Mouse (Mus musculus) lung, embryonic 15.5 days (tissue): ENCODE results near the gene Atp1a1. TPM values are rescaled to one million over a fixed set of nuclear protein-coding genes. Genes with fewer than 3 reads are reported as not detected.

ENCODE experiments used
- ATAC-seq: fragments of 200-750 bp; cut with Nextera tagmentation; 2 replicates; pipeline ENCODE4 v1.8.0; 2017; ENCODE audit warnings: moderate number of reproducible peaks, borderline replicate concordance; ENCODE audit not compliant: low FRiP score, low TSS enrichment; ENCODE audit errors: extremely low read depth
- H3K27ac ChIP-seq: fragments of 300-500 bp; sonication (generic); 2 replicates; pipeline ENCODE4 v1.5.1; 2015; ENCODE audit warnings: moderate library complexity, mild to moderate bottlenecking, inconsistent platforms
- H3K27me3 ChIP-seq: fragments of 300-500 bp; sonication (generic); 2 replicates; pipeline ENCODE4 v1.6.1; 2015; ENCODE audit warnings: inconsistent platforms
- H3K36me3 ChIP-seq: fragments of 300-500 bp; sonication (generic); 2 replicates; pipeline ENCODE4 v1.6.1; 2015; ENCODE audit warnings: inconsistent platforms
- H3K4me1 ChIP-seq: fragments of 300-500 bp; sonication (generic); 2 replicates; pipeline ENCODE4 v1.6.1; 2015; ENCODE audit warnings: inconsistent platforms
- H3K4me2 ChIP-seq: fragments of 300-500 bp; sonication (generic); 2 replicates; pipeline ENCODE4 v1.6.1; 2015; ENCODE audit warnings: inconsistent platforms, mild to moderate bottlenecking, moderate library complexity
- H3K4me3 ChIP-seq: fragments of 300-500 bp; sonication (generic); 2 replicates; pipeline ENCODE4 v1.5.1; 2015; ENCODE audit warnings: mild to moderate bottlenecking, inconsistent platforms
- H3K9ac ChIP-seq: fragments of 300-500 bp; sonication (generic); 2 replicates; pipeline ENCODE4 v1.6.1; 2015; ENCODE audit warnings: inconsistent platforms
- H3K9me3 ChIP-seq: fragments of 300-500 bp; sonication (generic); 2 replicates; pipeline ENCODE4 v1.6.1; 2016; ENCODE audit warnings: inconsistent platforms
- WGBS: fragments of 180-500 bp; shearing (Covaris S2); methylation state at CpG from one replicate; pipeline ENCODE4 v1.1.7; 2015; 5-methylcytosine and 5-hydroxymethylcytosine counted together
- polyA plus RNA-seq: library from polyadenylated mRNA; unstranded; fragments of >200 nt; fragmentation: Nextera tagmentation; extraction: Ambion mirVana; gene quantifications from 2 replicates; pipeline ENCODE4 v1.2.1, GENCODE M21; 2015

The Atp1a1 gene
- polyA plus RNA-seq, 1 experiment from 2014 or later: 117 TPM

- no peak for ATAC-seq
- no peak overlapping the region for H3K9ac ChIP-seq
- no peaks in the 10 kb centered on the region for H3K36me3 ChIP-seq
- 75% methylated on average over 5 of the region's 5 CpGs for WGBS
- peaks cover 30% of the 10 kb centered on the region for H3K4me1 ChIP-seq
- H3K4me3 ChIP-seq: no peak overlapping the region
- H3K27me3 ChIP-seq: no peaks in the 10 kb centered on the region
- H3K27ac ChIP-seq: no peak overlapping the region
- no peak overlapping the region for H3K4me2 ChIP-seq
- no peaks in the 10 kb centered on the region for H3K9me3 ChIP-seq
Measured at GRCm38 (mm10) chr3:101561948-101562347, 42.5 kb downstream of the Atp1a1 start.

- Histone ChIP-seq H3K9me3 (no peaks in the 10 kb centered on the region), H3K4me3 (no peak overlapping the region), H3K9ac (no peak overlapping the region), H3K27me3 (no peaks in the 10 kb centered on the region), H3K36me3 (no peaks in the 10 kb centered on the region), H3K4me2 (no peak overlapping the region), H3K27ac (peak overlapping the region; percentile 47), H3K4me1 (peaks cover 30% of the 10 kb centered on the region)
- ATAC-seq: no peak
- WGBS: 63% methylated on average over 9 of the region's 9 CpGs
Measured at GRCm38 (mm10) chr3:101560841-101561522, 43.5 kb downstream of the Atp1a1 start.

- Histone ChIP-seq H3K4me1 (peaks cover 29% of the 10 kb centered on the region), H3K4me3 (no peak overlapping the region), H3K36me3 (no peaks in the 10 kb centered on the region), H3K4me2 (no peak overlapping the region), H3K27me3 (no peaks in the 10 kb centered on the region), H3K9ac (no peak overlapping the region), H3K27ac (no peak overlapping the region), H3K9me3 (no peaks in the 10 kb centered on the region)
- ATAC-seq: no peak
- 73% methylated on average over 2 of the region's 2 CpGs for WGBS
Measured at GRCm38 (mm10) chr3:101556712-101557111, 47.8 kb downstream of the Atp1a1 start.

- H3K4me3 ChIP-seq: no peak overlapping the region
- H3K9me3 ChIP-seq: no peaks in the 10 kb centered on the region
- H3K4me2 ChIP-seq: no peak overlapping the region
- ATAC-seq: no peak
- H3K27me3 ChIP-seq: no peaks in the 10 kb centered on the region
- H3K9ac ChIP-seq: no peak overlapping the region
- 48% methylated on average over 7 of the region's 7 CpGs for WGBS
- H3K4me1 ChIP-seq: peaks cover 23% of the 10 kb centered on the region
- no peak overlapping the region for H3K27ac ChIP-seq
- H3K36me3 ChIP-seq: no peaks in the 10 kb centered on the region
Measured at GRCm38 (mm10) chr3:101552621-101553620, 51.6 kb downstream of the Atp1a1 start.

GRCm38 (mm10) chr3:101551457-101552230 lies 52.8 kb downstream of the Atp1a1 start:
- H3K4me2 ChIP-seq: peak overlapping the region; percentile 1; the same call in 1 of the 2 replicates
- H3K9ac ChIP-seq: no peak overlapping the region
- 47% methylated on average over 26 of the region's 26 CpGs for WGBS
- H3K36me3 ChIP-seq: no peaks in the 10 kb centered on the region
- no peaks in the 10 kb centered on the region for H3K27me3 ChIP-seq
- H3K4me1 ChIP-seq: peaks cover 22% of the 10 kb centered on the region
- no peaks in the 10 kb centered on the region for H3K9me3 ChIP-seq
- ATAC-seq: peak; percentile 36; the same call in 1 of the 2 replicates
- no peak overlapping the region for H3K4me3 ChIP-seq
- no peak overlapping the region for H3K27ac ChIP-seq

- no peaks in the 10 kb centered on the region for H3K36me3 ChIP-seq
- no peak overlapping the region for H3K4me3 ChIP-seq
- H3K27ac ChIP-seq: no peak overlapping the region
- WGBS: 66% methylated on average over 5 of the region's 5 CpGs
- ATAC-seq: no peak
- H3K4me2 ChIP-seq: no peak overlapping the region
- peaks cover 22% of the 10 kb centered on the region for H3K4me1 ChIP-seq
- H3K9ac ChIP-seq: no peak overlapping the region
- no peaks in the 10 kb centered on the region for H3K9me3 ChIP-seq
- H3K27me3 ChIP-seq: no peaks in the 10 kb centered on the region
Measured at GRCm38 (mm10) chr3:101549749-101550148, 54.7 kb downstream of the Atp1a1 start.

GRCm38 (mm10) chr3:101544116-101544515 lies 60.4 kb downstream of the Atp1a1 start:
- Histone ChIP-seq H3K27me3 (no peaks in the 10 kb centered on the region), H3K36me3 (no peaks in the 10 kb centered on the region), H3K9ac (no peak overlapping the region), H3K4me1 (peaks cover 7% of the 10 kb centered on the region), H3K4me3 (no peak overlapping the region), H3K4me2 (no peak overlapping the region), H3K9me3 (no peaks in the 10 kb centered on the region), H3K27ac (no peak overlapping the region)
- no peak for ATAC-seq
- WGBS: 5% methylated on average over 7 of the region's 7 CpGs

- ATAC-seq: no peak
- Histone ChIP-seq H3K9ac (no peak overlapping the region), H3K27me3 (no peaks in the 10 kb centered on the region), H3K27ac (no peak overlapping the region), H3K4me2 (no peak overlapping the region), H3K4me1 (peaks cover 7% of the 10 kb centered on the region), H3K4me3 (no peak overlapping the region), H3K9me3 (no peaks in the 10 kb centered on the region), H3K36me3 (no peaks in the 10 kb centered on the region)
- 67% methylated on average over 6 of the region's 6 CpGs for WGBS
Measured at GRCm38 (mm10) chr3:101541571-101541970, 62.9 kb downstream of the Atp1a1 start.

GRCm38 (mm10) chr3:101540568-101540967 lies 63.9 kb downstream of the Atp1a1 start:
- Histone ChIP-seq H3K9me3 (no peaks in the 10 kb centered on the region), H3K4me3 (no peak overlapping the region), H3K27ac (no peak overlapping the region), H3K27me3 (no peaks in the 10 kb centered on the region), H3K9ac (no peak overlapping the region), H3K4me1 (peaks cover 7% of the 10 kb centered on the region), H3K4me2 (no peak overlapping the region), H3K36me3 (no peaks in the 10 kb centered on the region)
- ATAC-seq: no peak
- 78% methylated on average over 4 of the region's 4 CpGs for WGBS

- no peak overlapping the region for H3K4me2 ChIP-seq
- H3K27ac ChIP-seq: no peak overlapping the region
- ATAC-seq: no peak
- no peak overlapping the region for H3K9ac ChIP-seq
- H3K4me3 ChIP-seq: no peak overlapping the region
- H3K4me1 ChIP-seq: peaks cover under 1% of the 10 kb centered on the region; the same call in 1 of the 2 replicates
- WGBS: 69% methylated on average over 7 of the region's 7 CpGs
- H3K36me3 ChIP-seq: no peaks in the 10 kb centered on the region
- H3K9me3 ChIP-seq: no peaks in the 10 kb centered on the region
- H3K27me3 ChIP-seq: no peaks in the 10 kb centered on the region
Measured at GRCm38 (mm10) chr3:101536322-101536721, 68.2 kb downstream of the Atp1a1 start.

GRCm38 (mm10) chr3:101534311-101534710 lies 70.2 kb downstream of the Atp1a1 start:
- H3K9me3 ChIP-seq: no peaks in the 10 kb centered on the region
- no peak overlapping the region for H3K4me2 ChIP-seq
- no peaks in the 10 kb centered on the region for H3K27me3 ChIP-seq
- H3K36me3 ChIP-seq: no peaks in the 10 kb centered on the region
- ATAC-seq: no peak
- no peak overlapping the region for H3K4me3 ChIP-seq
- 80% methylated on average over 9 of the region's 9 CpGs for WGBS
- H3K27ac ChIP-seq: no peak overlapping the region
- H3K9ac ChIP-seq: no peak overlapping the region
- peaks cover 13% of the 10 kb centered on the region for H3K4me1 ChIP-seq
